Mouse (Mus musculus) embryonic facial prominence, embryonic 12.5 days (tissue): ENCODE data around the gene Eef1g. TPM values are rescaled to one million over a fixed set of nuclear protein-coding genes. Genes with fewer than 3 reads are reported as not detected.
A peak's percentile ranks its signal among the peaks of the same experiment; 100 is the strongest.

ENCODE experiments used
- ATAC-seq: fragments of 200-750 bp; cut with Nextera tagmentation; 2 replicates; pipeline ENCODE4 v1.8.0; 2017; ENCODE audit not compliant: insufficient number of reproducible peaks, insufficient read depth, low FRiP score, low TSS enrichment
- H3K27ac ChIP-seq: fragments of 300-500 bp; sonication (generic); 2 replicates; pipeline ENCODE4 v1.5.1; 2016; ENCODE audit warnings: mild to moderate bottlenecking
- H3K27me3 ChIP-seq: fragments of 300-500 bp; sonication (generic); 2 replicates; pipeline ENCODE4 v1.6.1; 2016; ENCODE audit warnings: mild to moderate bottlenecking, moderate library complexity
- H3K36me3 ChIP-seq: fragments of 300-500 bp; sonication (generic); 2 replicates; pipeline ENCODE4 v1.6.1; 2016; ENCODE audit warnings: mild to moderate bottlenecking
- H3K4me1 ChIP-seq: fragments of 300-500 bp; sonication (generic); 2 replicates; pipeline ENCODE4 v1.6.1; 2016
- H3K4me2 ChIP-seq: fragments of 300-500 bp; sonication (generic); replicated peaks from 2 replicates; pipeline ENCODE4 v1.6.1; 2016; ENCODE audit warnings: mild to moderate bottlenecking, moderate library complexity
- H3K4me3 ChIP-seq: fragments of 300-500 bp; sonication (generic); 2 replicates; pipeline ENCODE4 v1.5.1; 2016; ENCODE audit warnings: mild to moderate bottlenecking
- H3K9ac ChIP-seq: fragments of 300-500 bp; sonication (generic); 2 replicates; pipeline ENCODE4 v1.6.1; 2016; ENCODE audit warnings: mild to moderate bottlenecking, moderate library complexity
- H3K9me3 ChIP-seq: fragments of 300-500 bp; sonication (generic); 2 replicates; pipeline ENCODE4 v1.6.1; 2016; ENCODE audit warnings: mild to moderate bottlenecking, moderate library complexity
- WGBS: fragments of 180-500 bp; shearing (Covaris S2); methylation state at CpG from one replicate; pipeline ENCODE4 v1.1.7; 2016; 5-methylcytosine and 5-hydroxymethylcytosine counted together
- polyA plus RNA-seq: library from polyadenylated mRNA; unstranded; fragments of >200 nt; fragmentation: Nextera tagmentation; extraction: Ambion mirVana; gene quantifications from 2 replicates; pipeline ENCODE4 v1.2.1, GENCODE M21; 2016

Gene Eef1g
- 471 and 477 TPM in 2 replicates for polyA plus RNA-seq

DNA sequence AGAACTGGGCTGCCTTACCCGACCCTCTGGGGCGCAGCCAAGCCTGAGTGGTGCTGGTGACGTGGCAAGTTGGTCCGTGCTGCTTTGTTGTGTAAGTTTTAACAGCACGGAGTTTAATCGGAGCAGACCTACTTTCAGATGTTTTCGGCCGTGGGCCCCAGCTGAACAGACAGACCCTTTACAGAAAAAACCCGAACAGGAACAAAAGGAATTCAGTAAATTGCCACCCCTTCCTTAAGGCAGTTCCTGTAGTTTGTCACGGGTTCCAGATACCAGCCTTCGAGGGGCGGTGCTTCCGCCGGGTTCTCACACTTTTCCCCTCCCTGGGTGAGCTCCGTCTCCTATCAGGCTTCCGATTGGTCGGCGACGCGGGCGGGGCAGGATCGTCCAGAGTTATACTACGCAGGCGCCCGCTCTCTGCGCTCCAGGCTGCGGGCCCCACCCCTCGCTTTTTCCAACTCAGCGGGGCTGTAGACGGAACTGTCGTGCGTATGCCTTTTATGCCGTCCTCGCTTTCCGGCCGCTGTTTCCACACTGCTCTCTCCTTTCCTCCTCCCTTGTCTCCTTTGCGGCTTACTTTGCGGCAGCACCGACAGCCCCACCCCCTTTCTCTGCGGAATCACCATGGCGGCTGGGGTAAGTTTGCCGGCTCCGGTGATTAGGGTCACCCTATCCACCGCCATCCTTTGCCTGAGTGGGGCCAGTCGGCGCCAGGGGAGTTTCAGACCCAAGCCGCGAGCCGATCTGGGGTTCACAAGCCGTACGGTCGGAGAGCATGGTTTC is at the start of gene Eef1g:
TSS of gene Eef1g (plus strand) at position 452 of the 783 bp plus-strand sequence.
- H3K4me2 ChIP-seq, result peak within 1 kb of the TSS; percentile 84
- H3K27ac ChIP-seq, result peak within 1 kb of the TSS; percentile 94
- no peaks in the 10 kb centered on the region for H3K27me3 ChIP-seq
- peaks cover 20% of the 10 kb centered on the region for H3K4me1 ChIP-seq
- peaks cover 73% of the 10 kb centered on the region for H3K36me3 ChIP-seq
- 1% methylated on average over 52 of the region's 52 CpGs for WGBS
- peak within 1 kb of the TSS; percentile 94 for H3K9ac ChIP-seq
- peak; percentile 99 for ATAC-seq
- H3K4me3 ChIP-seq, result peak within 1 kb of the TSS; percentile 73
- no peaks in the 10 kb centered on the region for H3K9me3 ChIP-seq

DNA sequence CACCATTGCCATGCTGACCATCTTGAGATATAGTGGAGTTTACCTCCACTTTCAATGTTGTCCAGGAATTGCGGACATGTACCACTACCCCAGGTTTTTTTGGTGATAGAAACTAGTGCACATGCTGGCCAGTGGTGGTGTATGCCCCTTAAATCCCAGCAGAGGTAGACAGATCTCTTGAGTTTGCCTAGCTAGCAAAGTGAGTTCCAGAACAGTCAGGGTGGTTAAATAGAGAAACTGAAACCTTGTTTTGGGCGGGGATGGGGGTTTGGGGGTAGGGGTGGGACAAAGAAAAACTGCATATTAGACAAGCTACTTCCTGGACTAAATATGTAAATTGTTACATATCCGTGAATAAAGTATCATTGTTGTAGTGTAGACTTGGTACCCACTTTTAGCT is 47.8 kb upstream of the Eef1g start:
- H3K9me3 ChIP-seq, result no peaks in the 10 kb centered on the region
- H3K4me2 ChIP-seq, result no peak overlapping the region
- H3K9ac ChIP-seq, result no peak overlapping the region
- H3K4me1 ChIP-seq, result peaks cover 9% of the 10 kb centered on the region
- no peaks in the 10 kb centered on the region for H3K27me3 ChIP-seq
- ATAC-seq, result no peak
- H3K36me3 ChIP-seq, result peaks cover 36% of the 10 kb centered on the region
- H3K27ac ChIP-seq, result no peak overlapping the region
- H3K4me3 ChIP-seq, result no peak overlapping the region
- 91% methylated on average over 3 of the region's 3 CpGs for WGBS

DNA sequence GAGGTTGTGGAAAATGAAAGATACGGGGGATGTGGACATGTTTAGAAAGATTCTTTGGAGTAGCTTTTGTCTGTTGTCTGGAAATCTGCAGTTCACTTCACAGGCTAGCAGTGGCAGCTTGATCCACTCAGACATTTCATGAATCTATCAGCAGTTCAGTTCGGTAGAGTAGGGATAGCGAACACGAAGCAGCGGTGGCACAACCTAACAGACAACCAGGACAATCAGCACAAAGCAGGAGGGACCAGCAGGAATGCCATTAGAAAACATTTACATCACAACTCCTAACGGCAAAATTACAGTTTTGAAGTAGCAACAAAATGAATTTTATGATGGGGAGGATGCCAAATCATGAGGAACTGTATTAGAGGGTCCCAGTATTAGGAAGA is 47.2 kb upstream of the Eef1g start:
- no peaks in the 10 kb centered on the region for H3K9me3 ChIP-seq
- H3K4me3 ChIP-seq, result peak overlapping the region; percentile 72
- H3K9ac ChIP-seq, result no peak overlapping the region
- peaks cover 29% of the 10 kb centered on the region for H3K36me3 ChIP-seq
- 64% methylated on average over 6 of the region's 6 CpGs for WGBS
- no peak for ATAC-seq
- H3K27me3 ChIP-seq, result no peaks in the 10 kb centered on the region
- peak overlapping the region; percentile 82 for H3K4me2 ChIP-seq
- H3K27ac ChIP-seq, result peak overlapping the region; percentile 89
- peaks cover 9% of the 10 kb centered on the region for H3K4me1 ChIP-seq

DNA sequence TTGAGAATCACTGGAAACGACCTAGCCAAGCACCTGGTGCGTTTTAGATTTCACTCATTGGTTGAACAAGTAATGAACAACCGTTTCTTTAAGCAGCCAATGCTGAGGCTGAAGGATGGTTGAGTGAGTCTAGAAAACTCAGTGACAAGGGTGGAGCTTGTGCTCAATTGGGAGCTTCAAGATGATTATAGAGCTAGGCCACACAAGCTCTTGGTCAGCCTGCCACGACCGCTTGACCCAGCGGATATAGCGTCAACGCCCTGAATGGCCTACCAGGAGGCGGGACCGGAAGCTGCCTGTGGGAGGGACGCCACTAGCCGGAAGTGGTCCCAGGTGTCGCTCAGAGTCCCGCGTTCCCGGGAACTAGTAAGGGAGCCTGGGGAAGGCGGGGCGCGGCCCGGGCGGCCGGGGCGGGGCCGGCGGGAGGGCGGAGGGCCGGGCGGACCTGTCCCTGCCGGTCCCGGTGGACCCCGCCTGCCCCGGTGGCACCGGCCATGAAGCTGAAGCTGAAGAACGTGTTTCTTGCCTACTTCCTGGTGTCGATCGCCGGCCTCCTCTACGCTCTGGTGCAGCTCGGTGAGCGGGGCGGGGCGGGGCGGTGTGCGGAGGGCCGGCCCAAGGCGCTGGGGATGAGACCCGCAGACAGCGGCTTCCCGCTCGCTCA is 46.6 kb upstream of the Eef1g start, which contains the start of gene B3gat3:
TSS of gene B3gat3 (plus strand) at position 302 of the 664 bp plus-strand sequence.
- WGBS, result 3% methylated on average over 50 of the region's 50 CpGs
- peaks cover 24% of the 10 kb centered on the region for H3K36me3 ChIP-seq
- H3K27ac ChIP-seq, result peak within 1 kb of the TSS; percentile 89
- peak within 1 kb of the TSS; percentile 82 for H3K4me2 ChIP-seq
- H3K27me3 ChIP-seq, result no peaks in the 10 kb centered on the region
- peak within 1 kb of the TSS; percentile 76 for H3K9ac ChIP-seq
- ATAC-seq, result peak; percentile 95
- H3K9me3 ChIP-seq, result no peaks in the 10 kb centered on the region
- peak within 1 kb of the TSS; percentile 72 for H3K4me3 ChIP-seq
- peaks cover 9% of the 10 kb centered on the region for H3K4me1 ChIP-seq

DNA sequence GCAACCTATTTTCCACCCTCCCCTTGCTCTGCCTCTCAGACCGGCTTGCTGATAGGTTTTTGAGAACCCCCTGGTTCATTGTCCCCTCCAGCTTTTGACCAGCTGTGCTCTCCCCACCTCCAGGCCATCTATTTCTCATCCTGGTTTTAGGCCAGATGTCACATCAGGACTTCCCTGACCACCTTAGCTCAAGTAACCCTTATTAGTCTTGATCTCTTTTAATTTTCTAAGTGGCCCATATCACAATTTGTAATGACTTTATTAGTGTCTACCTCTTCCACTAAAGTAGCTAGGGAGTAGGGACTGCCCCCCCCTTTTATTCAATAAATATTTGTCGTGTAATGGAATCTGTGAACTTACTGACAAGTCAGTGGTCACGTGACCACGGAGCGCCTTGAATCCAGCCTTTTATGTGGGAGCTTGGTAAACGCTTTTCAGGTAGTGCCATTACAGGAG is 46.0 kb upstream of the Eef1g start:
- Histone ChIP-seq H3K4me3 (peak overlapping the region; percentile 72), H3K4me1 (peaks cover 9% of the 10 kb centered on the region), H3K9ac (peak overlapping the region; percentile 76), H3K27me3 (no peaks in the 10 kb centered on the region), H3K36me3 (peaks cover 24% of the 10 kb centered on the region), H3K9me3 (no peaks in the 10 kb centered on the region), H3K4me2 (peak overlapping the region; percentile 82), H3K27ac (peak overlapping the region; percentile 89)
- 2% methylated on average over 6 of the region's 6 CpGs for WGBS
- ATAC-seq, result no peak; the same call in 1 of the 2 replicates

DNA sequence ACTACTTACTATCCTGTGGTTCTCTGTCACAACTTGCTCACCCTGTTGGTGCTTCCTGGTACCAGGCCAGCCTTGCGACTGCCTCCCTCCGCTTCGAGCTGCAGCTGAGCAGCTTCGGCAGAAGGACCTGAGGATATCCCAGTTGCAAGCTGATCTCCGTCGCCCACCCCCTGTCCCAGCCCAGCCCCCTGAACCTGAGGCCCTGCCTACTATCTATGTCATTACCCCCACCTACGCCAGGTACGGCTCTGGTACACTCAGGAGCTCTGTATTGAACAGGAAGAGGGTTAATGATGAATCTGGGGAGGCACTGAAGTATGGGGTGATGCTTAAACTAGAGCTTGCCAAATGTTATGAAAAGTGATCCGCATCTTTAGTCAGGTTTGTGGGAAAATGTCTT is 45.1 kb upstream of the Eef1g start:
- H3K27ac ChIP-seq, result no peak overlapping the region
- WGBS, result 53% methylated on average over 9 of the region's 9 CpGs
- H3K4me2 ChIP-seq, result peak overlapping the region; percentile 82
- no peaks in the 10 kb centered on the region for H3K9me3 ChIP-seq
- no peaks in the 10 kb centered on the region for H3K27me3 ChIP-seq
- no peak overlapping the region for H3K9ac ChIP-seq
- 0 out of 2 replicates have a peak overlapping the region, but pooled peaks have one; percentile 72 for H3K4me3 ChIP-seq
- H3K4me1 ChIP-seq, result peaks cover 9% of the 10 kb centered on the region
- H3K36me3 ChIP-seq, result peaks cover 23% of the 10 kb centered on the region
- ATAC-seq, result no peak

DNA sequence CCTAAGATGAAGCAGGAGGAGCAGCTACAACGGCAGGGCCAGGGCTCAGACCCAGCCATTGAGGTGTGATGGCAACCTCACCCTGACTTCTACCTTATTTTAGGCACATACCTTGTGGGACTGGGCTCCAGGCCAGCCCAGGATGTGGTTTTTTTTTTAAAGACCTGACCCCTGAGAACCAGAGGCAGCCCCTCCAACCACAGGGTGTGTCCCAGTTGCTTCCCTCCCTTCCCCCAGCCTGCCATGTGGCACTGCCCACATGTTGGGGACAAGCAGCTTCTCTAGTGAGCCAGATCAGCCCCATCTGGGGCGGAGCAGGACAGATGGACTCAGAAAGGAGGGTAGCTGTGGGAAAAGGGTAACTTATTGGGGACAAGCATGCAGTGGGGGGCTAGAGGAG is 40.1 kb upstream of the Eef1g start:
- no peak for ATAC-seq

DNA sequence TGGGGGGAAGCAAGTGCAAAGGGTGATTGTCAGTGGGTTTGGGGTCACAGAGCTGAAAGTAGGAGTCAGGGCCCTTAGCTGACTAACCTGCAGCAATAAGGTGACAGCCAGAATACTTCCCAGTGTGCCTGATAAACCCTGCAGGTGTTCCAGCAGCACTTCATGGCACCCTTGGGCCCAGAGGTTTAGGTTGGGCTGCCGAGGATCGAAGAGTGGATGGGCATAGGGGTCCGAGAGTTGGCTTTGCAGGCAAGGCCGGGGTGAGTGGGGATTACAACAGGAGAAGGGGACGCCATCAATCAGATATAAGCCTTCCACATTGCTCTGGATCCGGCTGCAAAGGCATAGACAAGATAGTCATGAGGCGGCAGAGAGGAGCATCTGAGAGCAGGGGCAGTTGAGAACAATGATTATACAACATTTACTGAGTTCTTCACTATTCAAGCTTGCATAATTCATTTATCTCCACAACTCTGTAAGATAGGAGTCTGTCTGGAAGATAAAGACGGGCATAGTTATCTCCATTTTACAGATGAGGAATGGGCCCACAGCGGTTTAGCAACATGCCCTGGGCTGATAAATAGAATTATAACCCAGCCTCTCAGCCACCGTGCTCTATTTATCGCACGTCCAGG is 38.8 kb upstream of the Eef1g start:
- Histone ChIP-seq H3K27me3 (no peaks in the 10 kb centered on the region), H3K27ac (no peak overlapping the region), H3K4me1 (peaks cover 9% of the 10 kb centered on the region; the same call in 1 of the 2 replicates), H3K36me3 (peaks cover 20% of the 10 kb centered on the region), H3K4me3 (no peak overlapping the region), H3K9ac (no peak overlapping the region), H3K9me3 (no peaks in the 10 kb centered on the region), H3K4me2 (no peak overlapping the region)
- ATAC-seq, result no peak
- WGBS, result 88% methylated on average over 12 of the region's 12 CpGs

More for the DNA sequence above, 40.1 kb upstream of the Eef1g start:
- H3K9ac ChIP-seq, result no peak overlapping the region
- peaks cover 21% of the 10 kb centered on the region for H3K36me3 ChIP-seq
- no peak overlapping the region for H3K4me2 ChIP-seq
- H3K9me3 ChIP-seq, result no peaks in the 10 kb centered on the region
- H3K4me3 ChIP-seq, result no peak overlapping the region
- H3K4me1 ChIP-seq, result peaks cover 10% of the 10 kb centered on the region
- H3K27me3 ChIP-seq, result no peaks in the 10 kb centered on the region
- 85% methylated on average over 2 of the region's 2 CpGs for WGBS
- no peak overlapping the region for H3K27ac ChIP-seq

DNA sequence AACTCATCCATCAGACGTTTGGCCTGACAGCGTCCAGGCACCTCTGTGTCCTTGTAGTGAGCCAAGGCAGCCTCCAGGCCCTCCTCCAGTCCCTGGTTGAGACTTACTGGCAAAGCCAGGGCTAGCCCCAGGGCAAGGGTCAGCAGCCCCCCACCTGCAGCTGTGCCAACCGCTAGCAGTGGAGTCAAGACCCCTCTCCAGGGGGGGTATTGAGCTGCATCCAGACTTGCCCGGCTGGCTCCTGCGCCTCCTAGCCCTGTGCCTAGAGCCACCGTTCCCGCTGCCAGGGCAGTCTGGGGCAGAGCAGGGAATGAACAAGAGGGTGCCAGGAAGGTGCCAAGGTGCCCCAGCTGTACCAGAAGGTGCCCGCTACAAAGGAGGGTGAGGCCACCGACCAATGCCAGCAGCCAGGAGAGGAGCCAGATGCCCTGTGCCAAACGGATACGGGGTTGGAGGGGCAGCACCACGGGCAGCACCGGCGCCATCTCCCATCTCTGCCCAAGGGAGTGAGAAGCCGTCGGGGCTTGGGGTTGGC is 38.1 kb upstream of the Eef1g start:
- 0 out of 2 replicates have a peak, but pooled peaks have one; percentile 14 for ATAC-seq
- H3K9me3 ChIP-seq, result no peaks in the 10 kb centered on the region
- peaks cover 9% of the 10 kb centered on the region; the same call in 1 of the 2 replicates for H3K4me1 ChIP-seq
- H3K27me3 ChIP-seq, result no peaks in the 10 kb centered on the region
- 15% methylated on average over 16 of the region's 16 CpGs for WGBS
- H3K27ac ChIP-seq, result peak overlapping the region; percentile 77
- peak overlapping the region; percentile 70 for H3K4me3 ChIP-seq
- H3K4me2 ChIP-seq, result peak overlapping the region; percentile 81
- H3K9ac ChIP-seq, result peak overlapping the region; percentile 88; the same call in 1 of the 2 replicates
- H3K36me3 ChIP-seq, result peaks cover 24% of the 10 kb centered on the region

DNA sequence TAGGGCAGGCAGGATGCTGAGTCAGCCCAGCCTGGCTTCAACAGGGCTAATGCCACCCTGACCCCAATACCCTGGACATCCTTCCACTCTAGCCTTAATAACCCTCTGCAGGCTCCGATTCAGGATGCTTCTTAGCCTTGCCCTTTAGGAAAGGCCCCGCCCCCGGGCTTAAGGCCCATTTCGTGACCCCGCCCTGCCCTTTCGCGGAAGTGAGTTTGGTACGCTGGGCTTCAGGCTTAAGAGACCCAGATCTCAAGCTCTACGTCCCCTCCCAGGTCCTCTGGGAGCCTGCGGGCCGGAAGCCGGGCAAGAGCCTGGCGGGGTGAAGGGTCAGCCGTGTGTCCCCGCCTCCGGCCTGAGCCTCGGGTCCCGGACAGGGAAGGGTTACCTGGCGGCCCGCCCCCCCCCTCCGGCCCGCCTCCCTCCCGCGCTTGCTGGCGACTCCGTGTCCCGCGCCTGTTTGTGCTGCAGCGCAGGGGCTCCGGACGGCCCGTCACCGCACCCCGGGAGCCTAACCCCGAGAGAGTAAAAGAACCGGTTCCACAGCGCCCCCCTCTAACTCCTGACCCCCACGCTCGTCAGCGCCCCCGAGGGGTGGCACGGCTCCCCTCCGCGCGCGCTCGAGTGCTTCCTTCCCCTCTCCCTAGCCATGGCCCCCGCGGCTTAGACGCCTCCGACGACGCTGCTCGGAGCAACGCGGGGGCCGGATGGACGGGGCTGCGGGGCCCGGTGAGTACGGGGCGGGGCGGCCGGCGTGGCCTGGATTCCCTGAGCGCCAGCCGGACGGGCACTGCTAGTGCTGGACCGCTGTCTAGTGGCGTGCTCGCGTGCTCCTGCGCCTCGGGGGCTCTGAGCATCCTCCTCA is 37.4 kb upstream of the Eef1g start, which contains the start of the genes Rom1 and Eml3:
TSS of gene Rom1 (minus strand) at position 133 of the 865 bp plus-strand sequence.
TSS of gene Eml3 (plus strand) at position 329 of the 865 bp plus-strand sequence.
- Histone ChIP-seq H3K9ac (peak within 1 kb of the TSS; percentile 88), H3K4me1 (peaks cover 9% of the 10 kb centered on the region; the same call in 1 of the 2 replicates), H3K4me2 (peak within 1 kb of the TSS; percentile 81), H3K4me3 (peak within 1 kb of the TSS; percentile 70), H3K27me3 (no peaks in the 10 kb centered on the region), H3K9me3 (no peaks in the 10 kb centered on the region), H3K27ac (peak within 1 kb of the TSS; percentile 77), H3K36me3 (peaks cover 30% of the 10 kb centered on the region)
- WGBS, result 1% methylated on average over 71 of the region's 74 CpGs
- peak; percentile 72 for ATAC-seq
